Mouse (Mus musculus) mature B cell (primary cell): ENCODE measurements around the gene Rnase10.
"Not testable (repeated sequence)": the region's sequence is repeated elsewhere in the genome, so short reads cannot be mapped to it uniquely, and the experiment has no call there.

Source experiments
- in situ Hi-C: fragments of 300-500 bp; cut with MboI; formaldehyde crosslinking; loops from 2 replicates; pipeline ENCODE4 v1.14.3; 2019

The Rnase10 gene

DNA sequence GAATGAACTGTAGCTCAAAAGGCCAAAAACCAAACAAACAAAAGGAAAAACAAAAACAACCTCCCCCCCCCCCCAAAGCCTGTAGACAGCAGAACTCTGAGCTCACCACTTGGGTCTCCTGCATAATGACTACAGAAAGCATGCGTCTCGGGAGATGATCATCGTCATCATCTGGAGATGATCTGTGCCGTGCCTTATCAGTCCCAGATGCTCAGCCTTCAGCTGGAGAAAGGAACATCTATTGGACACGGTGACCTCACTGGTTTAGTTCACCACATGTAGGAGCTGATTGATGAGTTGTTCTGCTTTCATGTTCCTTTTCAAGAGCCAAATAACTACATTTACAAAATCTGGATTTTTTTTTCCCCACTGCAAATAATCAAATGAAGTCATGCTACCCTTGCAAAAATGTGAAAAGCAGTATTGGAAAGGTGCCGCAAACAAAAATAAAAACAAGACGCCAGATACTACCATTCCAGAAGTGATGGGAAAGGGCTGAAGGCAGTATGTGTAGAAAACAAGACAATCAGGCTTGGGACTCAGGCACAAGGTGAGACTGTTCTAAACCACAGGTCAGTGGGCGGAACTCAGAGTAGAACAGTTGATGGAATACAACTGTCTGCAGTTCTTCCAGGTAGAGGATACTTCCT, at the start of gene Rnase10:
Gene Rnase10 (plus strand): TSS at position 600 of the 650 bp plus-strand sequence.
- in situ Hi-C loops = no loop called here

- in situ Hi-C loops = not testable (repeated sequence)
Measured at GRCm38 (mm10) chr14:50958289-50958995, 49.1 kb upstream of the Rnase10 start.

- in situ Hi-C loops = no loop called here
Measured at GRCm38 (mm10) chr14:50968216-50968980, 39.2 kb upstream of the Rnase10 start.

GRCm38 (mm10) chr14:50969041-50969440, 38.5 kb upstream of the Rnase10 start:
- in situ Hi-C loops = no loop called here

- in situ Hi-C loops = no loop called here
Measured at GRCm38 (mm10) chr14:50969558-50970544, 37.7 kb upstream of the Rnase10 start.

GRCm38 (mm10) chr14:50970822-50971221, 36.7 kb upstream of the Rnase10 start:
- in situ Hi-C loops = no loop called here

- in situ Hi-C loops = not testable (repeated sequence)
Measured at GRCm38 (mm10) chr14:50973054-50973453, 34.5 kb upstream of the Rnase10 start.

DNA sequence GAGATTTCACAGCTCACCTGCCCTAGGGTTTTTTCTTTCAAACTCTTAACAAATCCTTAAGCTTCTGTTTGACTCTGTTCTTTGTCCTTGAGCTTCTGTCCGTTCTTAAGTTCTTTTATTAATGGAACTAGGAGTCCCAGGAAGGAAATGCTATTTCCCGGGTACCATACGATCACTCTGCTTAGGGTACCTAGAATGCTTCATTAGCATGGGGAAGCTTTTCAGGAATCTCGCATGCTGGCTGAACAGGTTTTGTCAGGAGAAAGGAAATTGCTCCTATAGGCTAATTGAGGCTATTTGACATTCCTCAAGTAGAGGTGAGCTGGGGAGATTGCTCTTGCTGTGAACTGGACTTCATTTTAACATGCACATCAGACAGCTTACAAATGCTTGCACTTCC, 33.9 kb upstream of the Rnase10 start:
- in situ Hi-C loops = no loop called here

GRCm38 (mm10) chr14:50975001-50975400, 32.5 kb upstream of the Rnase10 start:
- in situ Hi-C loops = no loop called here

DNA sequence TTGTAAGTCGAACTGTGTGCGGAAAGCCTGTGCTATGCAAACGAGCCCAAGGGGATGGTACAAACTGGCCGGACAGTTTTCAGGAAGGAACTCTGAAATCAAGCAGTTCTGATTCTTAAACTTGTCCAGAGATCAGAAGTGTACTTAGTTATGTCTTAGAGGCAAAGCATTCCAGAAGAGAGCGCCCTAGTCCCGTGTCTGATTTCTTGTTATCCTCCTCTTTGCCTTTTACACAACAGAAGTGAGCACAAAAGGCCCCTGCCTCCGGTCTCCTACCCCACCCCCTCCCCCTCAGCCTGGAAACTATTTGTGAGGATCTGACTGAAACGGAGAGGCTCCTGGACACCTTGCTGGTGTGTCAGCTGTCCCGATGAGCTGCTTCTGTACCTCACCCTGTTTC, 30.9 kb upstream of the Rnase10 start:
- in situ Hi-C loops = no loop called here

- in situ Hi-C loops = not testable (repeated sequence)
Measured at GRCm38 (mm10) chr14:50978451-50978850, 29.1 kb upstream of the Rnase10 start.

DNA sequence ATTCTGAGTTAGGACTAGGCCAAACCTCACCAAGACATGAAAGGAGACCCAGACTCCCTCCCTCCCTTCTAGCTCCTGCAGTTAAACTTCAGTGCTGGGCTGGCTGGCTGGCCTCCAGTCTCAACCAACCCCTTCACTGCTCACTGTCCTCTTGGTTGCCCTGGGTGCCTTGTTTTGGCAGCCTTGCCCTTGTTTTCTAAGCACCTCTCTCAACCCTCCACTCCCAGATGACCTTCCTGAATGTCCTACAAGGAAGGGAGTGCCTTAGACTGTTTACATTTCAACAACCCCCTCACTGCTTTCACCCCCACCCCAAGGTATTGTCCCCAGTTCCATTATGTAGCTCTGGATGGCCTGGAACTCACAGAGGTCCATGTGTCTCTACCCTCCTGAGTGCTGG, 27.9 kb upstream of the Rnase10 start:
- in situ Hi-C loops = no loop called here

DNA sequence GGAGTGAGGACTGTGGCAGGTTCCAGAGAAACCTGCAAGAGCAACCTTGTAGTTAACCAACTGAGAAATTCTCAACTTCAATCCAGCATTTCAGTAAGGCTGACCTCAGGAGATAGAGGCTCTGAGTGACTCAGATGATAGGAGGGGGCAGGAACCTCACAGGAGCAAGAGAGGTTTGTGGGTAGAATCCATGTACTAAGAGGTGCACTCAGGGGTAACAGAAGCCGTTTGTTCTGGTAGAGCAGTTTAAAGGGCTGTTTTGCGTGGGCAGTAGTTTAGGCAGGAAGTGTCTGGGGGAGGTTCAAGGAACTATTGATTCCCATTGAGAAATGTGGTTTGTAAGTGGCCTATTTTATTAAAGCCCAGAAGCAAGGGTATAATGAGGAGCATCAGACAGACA, 26.3 kb upstream of the Rnase10 start:
- in situ Hi-C loops = no loop called here

DNA sequence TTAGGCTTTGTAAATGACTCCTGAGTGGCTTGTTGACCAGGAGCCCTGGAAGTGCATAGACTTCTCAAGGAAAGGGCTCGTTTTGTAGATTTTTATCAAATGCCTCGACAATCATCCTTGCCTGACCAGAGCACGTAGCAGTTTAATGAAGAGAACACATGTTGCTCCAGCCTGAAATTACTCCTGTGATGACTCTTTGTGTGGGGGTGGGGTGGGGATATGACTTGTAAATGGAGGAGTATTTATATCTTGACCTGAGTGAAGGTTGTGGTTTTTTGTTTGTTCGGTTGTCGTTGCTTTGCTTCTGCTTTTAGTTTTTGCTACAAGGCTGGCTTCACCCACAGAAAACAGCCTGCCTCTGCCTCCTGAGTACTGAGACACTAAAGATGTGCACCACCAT, 25.7 kb upstream of the Rnase10 start:
- in situ Hi-C loops = no loop called here

- in situ Hi-C loops = no loop called here
Measured at GRCm38 (mm10) chr14:50987668-50988067, 19.9 kb upstream of the Rnase10 start.

DNA sequence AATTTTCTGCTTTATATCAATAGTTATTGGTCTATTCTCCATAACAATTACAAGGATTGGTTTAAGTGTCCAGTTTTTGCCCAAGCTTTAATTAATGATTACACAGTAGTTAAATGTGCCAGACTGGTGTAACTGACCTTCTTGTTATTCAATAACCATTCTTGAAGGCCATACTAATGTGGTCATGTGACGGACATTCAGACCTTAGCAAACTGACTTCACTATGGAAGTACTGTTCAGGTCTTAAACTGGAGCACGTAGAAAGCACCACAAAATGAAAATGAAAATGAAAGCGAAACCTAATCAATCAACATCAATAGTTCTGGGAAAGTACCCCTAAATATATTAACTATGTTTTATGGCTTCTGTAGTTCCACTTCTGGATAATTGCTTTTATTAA, 16.5 kb upstream of the Rnase10 start:
- in situ Hi-C loops = no loop called here

GRCm38 (mm10) chr14:50997088-50997487, 10.5 kb upstream of the Rnase10 start:
- in situ Hi-C loops = no loop called here

DNA sequence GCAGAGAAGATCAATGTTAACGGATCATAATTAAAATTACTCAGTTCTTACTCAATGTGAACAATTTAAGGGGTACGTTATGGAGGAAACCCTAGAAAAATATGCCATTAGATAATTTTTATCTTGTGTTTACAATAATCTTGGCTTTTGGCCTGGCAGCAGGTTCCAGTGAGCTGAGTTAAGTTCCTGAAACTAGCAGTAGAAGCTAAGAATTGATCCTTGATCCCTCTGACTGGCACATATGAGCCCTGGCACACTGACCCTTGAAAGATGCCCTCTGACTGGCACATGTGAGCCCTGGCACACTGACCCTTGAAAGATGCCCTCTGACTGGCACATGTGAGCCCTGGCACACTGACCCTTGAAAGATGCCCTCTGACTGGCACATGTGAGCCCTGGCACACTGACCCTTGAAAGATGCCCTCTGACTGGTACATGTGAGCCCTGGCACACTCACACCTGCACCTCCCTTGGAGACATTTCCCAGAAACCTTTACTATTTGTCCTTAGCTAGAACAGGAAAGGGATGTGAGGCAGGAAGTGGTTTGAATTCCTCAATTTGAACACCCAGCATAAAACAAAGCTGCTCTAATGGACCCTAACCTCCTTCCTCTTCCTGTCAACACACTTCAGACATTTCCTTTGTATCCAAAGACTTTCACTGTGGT, 9.4 kb upstream of the Rnase10 start:
- in situ Hi-C loops = no loop called here

DNA sequence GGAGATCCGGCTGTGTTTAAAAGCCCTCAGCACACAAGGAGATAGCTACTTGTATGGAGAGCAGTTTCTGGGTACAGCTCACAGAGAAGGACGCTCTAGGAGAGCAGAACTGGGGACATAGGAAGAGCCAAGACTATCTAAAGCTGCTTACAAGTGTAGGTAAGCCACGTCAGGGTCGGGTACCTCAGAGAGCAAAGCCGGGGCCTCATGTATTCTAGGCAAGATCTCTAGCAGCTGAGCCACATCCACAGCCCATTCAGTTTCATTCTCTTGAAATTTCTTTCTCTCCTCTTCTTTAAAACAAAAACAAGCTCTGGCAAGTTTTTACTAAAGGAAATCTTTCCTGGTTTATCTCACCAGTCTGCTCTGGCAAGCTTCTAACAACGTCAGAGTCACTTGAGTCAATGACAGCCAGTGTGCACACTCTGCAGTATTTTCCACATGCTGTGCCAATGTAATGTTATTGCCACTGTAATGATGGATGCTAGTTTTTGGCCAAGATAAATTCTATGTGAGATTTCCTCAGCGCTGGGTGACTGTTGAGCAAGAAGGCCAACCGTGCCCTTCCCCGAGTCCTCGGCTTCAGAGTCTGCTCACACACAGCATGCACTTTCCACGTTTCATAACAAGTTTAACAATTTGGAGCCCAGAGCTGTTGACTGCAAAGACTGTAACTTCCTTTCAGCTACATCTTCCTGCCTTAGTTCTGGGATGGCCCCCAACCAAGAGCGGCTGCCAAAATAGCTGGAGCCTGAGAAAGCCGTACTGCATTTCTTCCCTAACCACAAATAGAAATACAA, 563 bp downstream of the Rnase10 start:
- in situ Hi-C loops = no loop called here

DNA sequence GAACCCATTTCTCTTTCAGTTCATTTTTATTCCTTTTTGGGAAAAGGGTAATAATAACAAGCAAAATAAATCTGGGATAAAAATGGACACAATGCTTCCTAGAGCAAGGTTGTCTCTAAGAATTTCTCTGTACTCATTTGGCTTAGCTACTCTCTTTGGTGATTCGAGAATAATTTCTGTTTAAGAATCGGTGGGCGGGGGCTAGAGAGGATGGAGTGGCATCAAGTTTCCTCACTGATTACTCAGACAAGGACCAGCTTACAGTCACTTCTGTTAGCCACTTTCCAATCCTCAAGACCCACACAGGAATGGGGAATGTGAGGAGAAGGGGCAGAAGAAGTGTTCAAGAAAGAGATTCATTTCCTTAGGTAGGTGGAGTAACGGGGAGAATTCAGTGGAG, 1.2 kb downstream of the Rnase10 start:
- in situ Hi-C loops = no loop called here
